Comparison of ENCODE assay signal across 8 mouse cellular contexts in the genomic region with DNA sequence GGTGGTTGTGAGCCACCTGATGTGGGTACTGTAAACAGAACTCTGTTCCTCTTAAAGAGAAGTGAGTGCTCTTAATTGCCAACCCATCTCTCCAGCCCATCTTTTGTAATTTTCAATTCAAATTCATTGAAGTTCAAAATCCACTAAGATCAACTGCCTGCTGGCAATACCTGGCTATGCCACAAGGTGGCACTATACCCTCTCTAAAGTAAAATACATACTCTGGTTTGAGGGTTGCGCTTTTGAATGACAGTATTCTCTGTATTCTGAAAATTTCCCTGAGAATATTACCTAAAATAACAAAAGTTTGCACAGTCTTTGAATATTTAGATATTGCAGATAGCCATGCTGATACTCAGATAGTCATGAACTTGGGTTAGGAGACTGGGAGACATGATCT. TPM values are rescaled to one million over a fixed set of nuclear protein-coding genes. Genes with fewer than 3 reads are reported as not detected.
DNase-seq lines count a peak whose midpoint lies in the region; ATAC-seq lines count a peak whose summit lies in the region.

No protein-coding gene starts in this region.

- H3K4me2 ChIP-seq in forebrain, embryonic 14.5 days (ENCODE audit: low read length) = no peak overlapping the region
- no peak overlapping the region for H3K4me2 ChIP-seq in midbrain, embryonic 16.5 days (ENCODE audit: low read length)

- intact Hi-C loops in heart, postnatal 25 days (cut with DNase I) = loop anchor here (1.0 to 10.0 kb wide), 3 partner anchors 160 to 480 kb away; a partner anchor contains a TSS
- intact Hi-C loops in left cerebral cortex, postnatal 10 days (cut with DNase I) = loop anchor here (2.0 to 10.0 kb wide), 3 partner anchors 162 to 480 kb away; no protein-coding TSS in a partner anchor

- H3K27me3 ChIP-seq in forebrain, embryonic 14.5 days (replicated peaks; ENCODE audit: control insufficient read depth, insufficient read depth, low read length) = no peaks in the 10 kb centered on the region
- H3K27me3 ChIP-seq in midbrain, embryonic 16.5 days (ENCODE audit: control insufficient read depth, insufficient read depth, low read depth, low read length) = no peaks in the 10 kb centered on the region

- ATAC-seq in forebrain, embryonic 14.5 days = peak; percentile 60
- ATAC-seq in midbrain, embryonic 16.5 days = peak; percentile 44; the same call in 1 of the 2 replicates

- no peak overlapping the region for H3K27ac ChIP-seq in forebrain, embryonic 14.5 days (ENCODE audit: low read depth, low read length)
- H3K27ac ChIP-seq in midbrain, embryonic 16.5 days (ENCODE audit: low read length) = no peak overlapping the region

- no peaks in the 10 kb centered on the region for H3K9me3 ChIP-seq in forebrain, embryonic 14.5 days (replicated peaks; ENCODE audit: control insufficient read depth, low read length)
- H3K9me3 ChIP-seq in midbrain, embryonic 16.5 days (replicated peaks; ENCODE audit: control insufficient read depth, low read length, poor library complexity, severe bottlenecking) = no peaks in the 10 kb centered on the region

- H3K9ac ChIP-seq in forebrain, embryonic 14.5 days (ENCODE audit: low read length) = no peak overlapping the region
- H3K9ac ChIP-seq in midbrain, embryonic 16.5 days (ENCODE audit: low read depth, low read length) = no peak overlapping the region

- H3K4me1 ChIP-seq in forebrain, embryonic 14.5 days (ENCODE audit: control insufficient read depth, insufficient read depth, low read length) = no peaks in the 10 kb centered on the region
- no peaks in the 10 kb centered on the region for H3K4me1 ChIP-seq in midbrain, embryonic 16.5 days (ENCODE audit: control insufficient read depth, insufficient read depth, low read length)

- peak; percentile 58 for DNase-seq in heart, adult 8-10 months (ENCODE audit: low spot score)
- no peak for DNase-seq in heart, postnatal 25 days (ENCODE audit: low spot score)
- DNase-seq in c-Kit-negative CD71-positive TER-119-positive erythroid progenitor cells, embryonic 14.5 days (ENCODE audit: low read depth, low spot score) = peak; percentile 41
- peak; percentile 88 for DNase-seq in forebrain, embryonic 14.5 days (ENCODE audit: low spot score)
- peak; percentile 76 for DNase-seq in hindlimb bud, embryonic 11.5 days (ENCODE audit: extremely low spot score, low read depth, low spot score)
- peak; percentile 74 to 77 for DNase-seq in left cerebral cortex, postnatal 10 days (ENCODE audit: extremely low spot score in 1 of 2, low spot score in 2 of 2)
- DNase-seq in spleen, postnatal 36 days (ENCODE audit: low spot score in 2 of 2) = peak; percentile 32 to 35

- 56% methylated on average over 1 of the region's 1 CpGs for WGBS in forebrain, embryonic 14.5 days
- WGBS in midbrain, embryonic 16.5 days = 56% methylated on average over 1 of the region's 1 CpGs

- no peak overlapping the region for H3K4me3 ChIP-seq in forebrain, embryonic 14.5 days (ENCODE audit: low read depth, low read length)
- H3K4me3 ChIP-seq in midbrain, embryonic 16.5 days (ENCODE audit: low read depth, low read length) = no peak overlapping the region

- peaks cover 29% of the 10 kb centered on the region for H3K36me3 ChIP-seq in forebrain, embryonic 14.5 days (ENCODE audit: control insufficient read depth, insufficient read depth, low read length)
- H3K36me3 ChIP-seq in midbrain, embryonic 16.5 days (ENCODE audit: control insufficient read depth, insufficient read depth, low read length) = peaks cover 2% of the 10 kb centered on the region; the same call in 1 of the 2 replicates

RNA-seq across cellular contexts. Expression of a gene that starts 18.4 kb away (rescaled TPM):
- 10 to 100 TPM in 1 of 4 experiments, 1 to 10 TPM in 3; 6.2 to 10.7 (median 7.9) TPM for total RNA-seq in heart, adult 8-10 months (2022)
- 10 to 100 TPM in 1 of 2 experiments, 1 to 10 TPM in 1; 8.6 to 10.2 TPM for total RNA-seq in heart, postnatal 25 days (2021)
- 19.5 and 22.2 TPM in 2 replicates for polyA plus RNA-seq in forebrain, embryonic 14.5 days (2014; fragmentation: Nextera tagmentation; extraction: Ambion mirVana)
- total RNA-seq in left cerebral cortex, postnatal 10 days (2021) = 10 to 100 TPM; 24.4 to 26.0 TPM
- 17.5 and 19.0 TPM in 2 replicates for polyA plus RNA-seq in midbrain, embryonic 16.5 days (2015; fragmentation: Nextera tagmentation; extraction: Ambion mirVana)

RNA-seq across cellular contexts. Expression of a gene that starts 28.1 kb away (rescaled TPM):
- total RNA-seq in heart, adult 8-10 months (2022) = 100 to 1,000 TPM; 143 to 253 (median 212) TPM
- total RNA-seq in heart, postnatal 25 days (2021) = 100 to 1,000 TPM; 173 to 245 TPM
- 143 and 176 TPM in 2 replicates for polyA plus RNA-seq in forebrain, embryonic 14.5 days (2014; fragmentation: Nextera tagmentation; extraction: Ambion mirVana)
- 100 to 1,000 TPM; 259 to 319 TPM for total RNA-seq in left cerebral cortex, postnatal 10 days (2021)
- polyA plus RNA-seq in midbrain, embryonic 16.5 days (2015; fragmentation: Nextera tagmentation; extraction: Ambion mirVana) = 83.7 and 87.4 TPM in 2 replicates

RNA-seq across cellular contexts. Expression of a gene that starts 36.1 kb away (rescaled TPM):
- total RNA-seq in heart, adult 8-10 months (2022) = under 1 TPM in 3 of 4 experiments, not detected in 1; 0.12 to 0.34 (median 0.16) TPM
- total RNA-seq in heart, postnatal 25 days (2021) = not detected
- polyA plus RNA-seq in forebrain, embryonic 14.5 days (2014; fragmentation: Nextera tagmentation; extraction: Ambion mirVana) = 0.11 TPM in 1 of 2 replicates, not detected in the other
- not detected for total RNA-seq in left cerebral cortex, postnatal 10 days (2021)
- polyA plus RNA-seq in midbrain, embryonic 16.5 days (2015; fragmentation: Nextera tagmentation; extraction: Ambion mirVana) = 0.22 TPM in 1 of 2 replicates, not detected in the other
